Mouse (Mus musculus) forebrain, embryonic 10.5 days (tissue): ENCODE data around the gene Teddm1b. TPM values are rescaled to one million over a fixed set of nuclear protein-coding genes. Genes with fewer than 3 reads are reported as not detected.

Source experiments
- microRNA-seq: library from miRNA; unstranded; fragments of <30 nt; microRNA quantifications from one replicate; pipeline ENCODE4, GENCODE M21; 2017
- polyA plus RNA-seq: library from polyadenylated mRNA; unstranded; fragments of >200 nt; fragmentation: Nextera tagmentation; extraction: Ambion mirVana; gene quantifications from 2 replicates; pipeline ENCODE4 v1.2.1, GENCODE M21; 2016

The Teddm1b gene
- polyA plus RNA-seq, 1 experiment from 2014 or later: 0.61 TPM

Small RNA genes within 50 kb of the gene (microRNA-seq; reads per million reads assigned to microRNA genes)
- 27.8 reads per million, percentile 34 among the genes with 10 or more reads in this experiment for gene Mir8114

Other genes starting within 250 kb of the Teddm1b start
- 9.1 and 9.6 TPM in 2 replicates for gene Rgs8, start 221.3 kb upstream of the Teddm1b start, polyA plus RNA-seq
- 26.2 and 31.0 TPM in 2 replicates for gene Rgs16, start 134.0 kb upstream of the Teddm1b start, polyA plus RNA-seq
- 7.4 and 7.7 TPM in 2 replicates for gene Rnasel, start 124.9 kb upstream of the Teddm1b start, polyA plus RNA-seq
- gene Rgsl1, start 30.2 kb upstream of the Teddm1b start, polyA plus RNA-seq: not detected in 2 replicates
- not detected in 2 replicates for gene Teddm1a, start 17.4 kb downstream of the Teddm1b start, polyA plus RNA-seq
- gene Glul, start 25.6 kb downstream of the Teddm1b start, polyA plus RNA-seq: 129 and 136 TPM in 2 replicates
- gene Teddm2, start 25.9 kb downstream of the Teddm1b start, polyA plus RNA-seq: 0.33 and 0.39 TPM in 2 replicates